Mouse (Mus musculus) neutrophil, adult 65 days (primary cell): ENCODE data around the gene Eif2s3y. TPM values are rescaled to one million over a fixed set of nuclear protein-coding genes. Genes with fewer than 3 reads are reported as not detected.

Experiments
- total RNA-seq: library from RNA; stranded (reverse); gene quantifications from 2 replicates; pipeline ENCODE4 v1.2.4, GENCODE M21; 2023

The Eif2s3y gene
- total RNA-seq = 122 and 141 TPM in 2 replicates

DNA sequence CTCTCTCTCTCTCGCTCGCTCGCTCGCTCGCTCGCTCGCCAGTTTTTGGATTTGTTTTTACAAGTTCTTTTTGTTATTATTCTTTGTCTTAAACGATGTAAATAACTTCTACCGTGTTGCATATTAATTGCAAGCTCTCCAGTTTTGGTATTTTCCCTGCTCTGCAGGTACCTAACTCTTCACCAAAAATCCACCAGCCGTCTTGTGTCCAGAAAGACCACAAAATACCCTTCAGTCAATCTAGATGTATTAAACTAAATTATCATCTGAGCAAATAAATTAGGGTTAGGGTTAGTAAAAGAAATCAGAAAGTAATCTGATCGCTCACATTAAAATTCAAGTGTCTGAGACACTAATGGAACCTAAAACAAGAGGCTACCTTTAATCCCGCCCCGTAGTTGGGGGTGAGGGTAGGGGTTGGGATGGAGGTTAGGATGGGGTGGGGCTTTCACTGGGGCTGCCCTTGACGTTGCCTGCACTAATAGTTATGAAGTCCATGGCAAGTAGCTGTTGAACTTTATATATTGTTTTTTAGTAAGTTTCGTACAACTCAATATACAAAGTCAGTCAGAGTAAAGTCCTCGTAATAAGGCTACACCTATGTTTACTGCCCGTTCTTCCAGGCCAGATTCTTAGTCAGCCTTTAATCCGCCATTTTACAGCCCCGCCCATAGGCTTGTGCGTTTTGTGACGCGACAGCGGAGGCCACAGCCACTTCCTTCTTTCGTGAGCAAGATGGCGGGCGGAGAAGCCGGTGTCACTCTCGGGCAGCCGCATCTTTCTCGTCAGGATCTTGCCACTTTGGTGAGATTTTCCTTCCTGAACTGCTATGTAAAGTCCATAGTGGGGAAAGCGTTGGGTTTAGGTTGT lies at the start of gene Eif2s3y:
TSS of gene Eif2s3y (plus strand) at position 662 of the 870 bp plus-strand sequence.

Other genes with a start within 250 kb of the Eif2s3y start
- not detected in 2 replicates for gene Zfy1, start 213.1 kb upstream of the Eif2s3y start, total RNA-seq
- gene Uba1y, start 191.9 kb upstream of the Eif2s3y start, total RNA-seq = not detected in 2 replicates
- 13.8 and 17.7 TPM in 2 replicates for gene Kdm5d, start 112.8 kb upstream of the Eif2s3y start, total RNA-seq
- 18.9 and 23.3 TPM in 2 replicates for gene Uty, start 235.2 kb downstream of the Eif2s3y start, total RNA-seq